Mouse (Mus musculus) brain, embryonic 14.5 days (tissue): ENCODE measurements around the gene Plekhm1. TPM values are rescaled to one million over a fixed set of nuclear protein-coding genes. Genes with fewer than 3 reads are reported as not detected.

Source experiments
- DNase-seq: peaks from one replicate; pipeline ENCODE4 v3.0.0-alpha.2; 2011; ENCODE audit warnings: low read depth
- CTCF ChIP-seq: fragments of 200-500 bp; IDR thresholded peaks from 2 replicates; pipeline ENCODE4 v1.5.1; 2012; ENCODE audit warnings: inconsistent platforms, mild to moderate bottlenecking, moderate library complexity, borderline replicate concordance; ENCODE audit not compliant: insufficient read depth, insufficient read length; ENCODE audit errors: extremely low read depth
- POLR2A ChIP-seq: fragments of 200-500 bp; IDR thresholded peaks from 2 replicates; pipeline ENCODE4 v1.6.1; 2012; ENCODE audit warnings: mild to moderate bottlenecking, inconsistent platforms, borderline replicate concordance; ENCODE audit not compliant: poor library complexity, insufficient read depth, insufficient read length, severe bottlenecking; ENCODE audit errors: extremely low read depth
- polyA plus RNA-seq: library from polyadenylated mRNA; depleted of rRNA; stranded (reverse); fragments of >200 nt; gene quantifications from 2 replicates; pipeline ENCODE4 v1.2.3, GENCODE M21; 2012

The Plekhm1 gene
- polyA plus RNA-seq, 1 experiment, result 17.4 TPM

DNA sequence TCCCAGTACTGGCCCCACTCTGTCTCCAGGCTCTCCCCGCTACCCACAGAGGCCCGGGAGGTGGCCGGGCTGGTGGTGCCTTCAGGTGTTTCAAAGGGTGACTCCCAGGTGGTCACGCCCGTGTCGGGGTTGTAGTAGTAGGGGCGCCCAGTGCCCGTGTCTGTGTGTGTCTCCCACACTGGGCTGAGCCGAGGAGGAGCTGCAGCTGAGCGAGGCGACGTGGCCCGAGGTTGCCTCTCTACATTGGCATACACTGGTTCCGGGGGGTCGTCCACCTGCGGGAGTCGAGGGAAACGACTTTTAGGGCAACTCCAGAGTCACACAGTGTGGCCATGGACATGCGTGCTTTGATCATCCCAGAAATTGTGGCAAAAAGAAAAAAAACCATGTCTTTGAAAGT lies 72.4 kb downstream of the Plekhm1 start:
- DNase-seq, result no peak

DNA sequence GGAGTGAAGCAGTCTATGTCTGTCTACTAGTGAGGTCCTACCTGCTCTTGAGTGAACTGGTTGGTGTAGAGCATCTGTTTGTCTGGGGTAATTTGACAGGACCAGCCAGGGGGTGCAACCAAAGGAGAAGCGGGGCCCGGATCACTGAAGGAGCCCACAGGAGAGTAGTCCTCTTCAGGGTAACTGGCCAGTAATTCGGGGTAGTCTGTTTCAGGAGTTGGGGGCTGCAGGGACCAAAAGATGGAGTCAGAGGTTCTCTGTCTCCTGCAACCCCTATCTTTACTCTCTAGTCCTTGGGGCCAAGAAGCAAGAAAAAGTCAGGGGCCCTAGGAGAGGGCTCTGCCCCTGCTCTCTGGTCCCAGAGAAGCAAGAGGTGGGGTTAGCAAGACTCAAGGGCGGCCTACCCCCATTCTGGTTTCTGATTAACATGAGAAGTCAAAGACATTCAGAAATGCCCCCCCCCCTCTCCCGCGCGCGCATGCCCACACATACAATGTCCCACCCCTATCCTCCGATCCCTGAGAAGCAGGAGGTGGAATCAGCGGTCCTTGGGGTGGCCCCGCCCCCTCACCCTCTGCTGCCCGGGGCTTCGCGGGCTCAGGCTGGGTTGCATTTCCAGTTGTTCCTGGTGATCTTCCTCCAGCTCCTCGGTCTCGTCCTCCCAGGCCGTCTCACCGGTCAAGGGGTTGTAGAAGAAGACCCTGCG lies 72.9 kb downstream of the Plekhm1 start:
- no peak for TF ChIP-seq CTCF
- TF ChIP-seq POLR2A, result no peak
- no peak for DNase-seq

More for the DNA sequence above, 72.4 kb downstream of the Plekhm1 start:
- TF ChIP-seq POLR2A (no peak), CTCF (no peak)

- DNase-seq, result no peak
- TF ChIP-seq POLR2A (no peak), CTCF (no peak)
Measured at GRCm38 (mm10) chr11:103338671-103339070, 73.8 kb downstream of the Plekhm1 start.

DNA sequence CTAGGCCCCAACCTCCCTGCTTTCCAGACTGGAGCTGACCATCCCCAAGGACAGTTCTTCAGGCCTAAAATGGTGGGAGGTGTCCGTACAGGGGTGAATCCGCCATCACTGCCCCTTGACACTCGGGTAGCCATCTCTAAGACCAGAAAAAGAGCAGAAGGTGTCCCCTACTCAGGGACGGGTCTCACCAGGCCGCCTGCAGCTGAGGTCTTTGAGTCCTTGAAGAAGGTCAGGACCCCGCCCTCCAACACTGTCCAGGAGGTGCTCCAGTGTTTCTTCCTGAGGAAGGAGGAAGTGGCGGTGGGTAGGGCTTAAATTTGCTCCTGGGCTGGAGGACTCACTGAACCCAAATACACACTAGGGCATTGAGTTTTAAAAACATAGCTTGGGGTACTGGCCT lies 74.4 kb downstream of the Plekhm1 start:
- no peak for TF ChIP-seq POLR2A
- no peak for DNase-seq

DNA sequence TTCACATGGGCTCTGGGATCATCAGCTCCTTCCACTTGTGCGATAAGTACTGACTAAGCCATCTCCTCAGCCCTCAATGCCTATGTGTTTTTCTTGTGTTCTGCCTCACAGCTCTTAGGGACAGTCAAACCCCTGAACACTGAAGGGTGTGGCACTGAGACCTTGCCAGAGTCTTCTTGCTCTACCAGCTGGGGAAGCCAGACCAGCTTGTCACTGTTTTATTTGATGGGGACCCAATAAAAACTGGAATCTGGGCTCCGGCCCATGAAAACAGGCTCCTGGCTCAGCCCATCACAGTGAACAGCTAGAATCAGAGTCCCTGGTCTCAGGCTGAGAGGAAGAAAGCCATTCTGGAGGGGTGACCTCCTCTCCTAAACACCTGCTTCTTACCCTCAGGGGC lies 75.3 kb downstream of the Plekhm1 start:
- TF ChIP-seq POLR2A, result no peak
- no peak for TF ChIP-seq CTCF
- DNase-seq, result no peak

DNA sequence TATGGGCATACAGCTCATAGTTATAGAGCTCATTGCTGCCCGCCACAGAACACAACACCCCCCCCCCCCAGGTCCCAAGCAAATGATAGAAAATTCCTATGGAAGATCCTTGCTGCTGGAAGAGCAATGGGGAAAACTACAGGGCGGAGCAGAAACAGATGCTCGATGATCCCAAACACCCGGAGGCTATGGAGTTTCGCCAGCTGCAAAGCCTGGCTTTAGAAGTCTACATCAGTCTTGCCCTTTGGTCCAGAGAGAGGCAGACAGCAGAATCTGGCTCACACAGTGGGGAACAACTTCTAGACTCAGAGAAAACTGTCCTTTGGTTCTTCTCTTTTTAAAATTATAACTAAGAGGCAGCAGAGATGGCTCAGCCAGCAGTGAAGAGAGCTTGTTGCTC lies 76.9 kb downstream of the Plekhm1 start:
- DNase-seq, result no peak
- TF ChIP-seq CTCF (no peak), POLR2A (no peak)

DNA sequence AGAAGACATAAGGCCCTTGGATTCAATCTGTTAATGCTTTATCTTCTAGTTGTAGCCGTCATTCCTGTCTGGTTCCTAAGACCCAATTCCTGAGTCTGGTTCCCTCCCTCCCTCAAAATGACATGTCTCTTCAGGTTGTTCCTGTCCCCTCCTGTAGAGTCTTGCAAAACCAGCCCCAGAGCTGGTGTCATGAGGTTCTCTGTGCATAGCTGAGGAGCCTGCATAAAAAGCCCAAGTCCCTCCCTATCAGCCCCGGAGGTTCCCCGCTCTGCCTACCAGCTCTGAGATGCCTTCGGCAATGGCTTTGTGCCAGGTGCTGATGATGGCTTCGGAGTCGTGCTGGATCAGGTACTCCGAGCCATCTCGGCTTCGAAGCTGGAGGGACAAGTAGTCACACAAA lies 77.6 kb downstream of the Plekhm1 start:
- TF ChIP-seq POLR2A (no peak), CTCF (no peak)
- DNase-seq, result no peak

DNA sequence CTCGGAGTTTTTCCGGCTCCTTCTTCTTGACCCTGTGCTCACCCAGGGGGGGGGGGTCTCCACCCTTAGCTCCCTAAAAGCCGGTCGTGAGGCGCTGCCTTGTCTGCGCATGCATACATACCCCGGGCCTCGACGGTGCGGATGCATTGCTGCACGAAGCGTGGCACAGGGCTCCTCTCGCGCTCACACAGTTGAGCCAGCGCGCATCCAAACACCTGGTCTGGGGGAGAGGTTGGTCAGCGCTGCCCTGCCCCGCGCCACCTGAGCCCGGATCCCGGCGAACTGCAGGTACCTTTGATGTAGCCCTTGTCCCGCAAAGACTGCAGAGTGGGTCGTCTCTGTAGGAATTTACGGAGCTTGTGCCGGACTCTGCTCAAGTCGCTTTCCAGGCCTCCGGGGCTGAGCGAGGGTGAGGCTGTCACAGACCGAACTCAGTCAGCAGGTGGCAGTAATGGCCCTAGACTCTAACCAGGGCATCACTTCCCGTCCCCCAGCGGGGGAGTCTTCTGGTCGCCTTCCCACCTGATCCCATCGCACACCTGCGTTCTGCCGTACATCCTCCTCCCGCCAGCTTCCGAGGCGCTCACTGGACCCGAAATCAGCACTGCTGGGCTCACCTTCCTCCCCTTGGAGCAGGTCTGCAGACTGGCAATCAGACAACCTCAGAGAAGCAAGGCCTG lies 78.6 kb downstream of the Plekhm1 start:
- TF ChIP-seq POLR2A (no peak), CTCF (peak; percentile 61)
- DNase-seq, result peak; percentile 62

GRCm38 (mm10) chr11:103332890-103333651 lies 79.4 kb downstream of the Plekhm1 start:
- peak; percentile 44 for DNase-seq
- TF ChIP-seq POLR2A (no peak), CTCF (no peak)

- peak; percentile 92 for DNase-seq
- TF ChIP-seq POLR2A (no peak), CTCF (peak; percentile 86)
Measured at GRCm38 (mm10) chr11:103332186-103332889, 80.1 kb downstream of the Plekhm1 start.

- no peak for TF ChIP-seq POLR2A
- TF ChIP-seq CTCF, result no peak
- DNase-seq, result no peak
Measured at GRCm38 (mm10) chr11:103331502-103332185, 80.8 kb downstream of the Plekhm1 start.
